In the genomic region with DNA sequence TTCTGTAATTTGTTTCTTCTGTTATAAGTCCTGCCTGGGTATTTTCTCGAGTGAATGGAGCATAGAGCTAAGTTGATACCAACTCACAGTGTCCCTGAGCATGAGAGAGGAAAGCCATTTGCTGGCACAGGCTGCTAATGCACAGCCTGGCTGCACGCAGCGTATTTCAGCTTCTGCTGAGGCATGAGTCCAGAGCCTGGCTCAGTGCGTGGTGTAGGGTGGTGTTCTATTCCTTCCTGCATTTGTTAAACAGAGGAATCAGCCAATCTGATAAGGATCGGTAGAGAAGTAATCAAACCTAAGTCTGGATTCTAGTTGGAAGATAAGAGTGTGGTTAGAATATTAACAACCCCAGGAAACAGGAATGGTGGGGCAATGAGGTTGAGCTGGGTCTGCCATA, we compare ENCODE assay signal across 15 mouse cellular contexts.
"Had no signal": no experiment of that assay in that cellular context is flagged by ENCODE, and none has a peak within 500 bp of the region (broad histone marks: within the 10 kb centered on the region; RNA-seq: fewer than 3 reads in every experiment).

No protein-coding gene starts in this region.

- H3K27ac ChIP-seq: kidney, postnatal 0 days; limb, embryonic 13.5 days; liver, embryonic 14.5 days; macrophage; midbrain, embryonic 12.5 days had no signal

- H3K36me3 ChIP-seq: limb, embryonic 13.5 days; midbrain, embryonic 12.5 days had no signal

- ATAC-seq: midbrain, embryonic 16.5 days had no signal

- H3K4me3 ChIP-seq: limb, embryonic 13.5 days; megakaryocyte, embryonic 14.5 days; midbrain, embryonic 12.5 days had no signal

- H3K4me2 ChIP-seq: limb, embryonic 13.5 days; lung, embryonic 14.5 days; midbrain, embryonic 12.5 days had no signal

- H3K4me1 ChIP-seq: limb, embryonic 13.5 days; megakaryocyte, embryonic 14.5 days had no signal

- DNase-seq: kidney, adult 11 months; kidney, adult 9 months; kidney, postnatal 36 days; left cerebral cortex, postnatal 4 days; lung, embryonic 14.5 days; right cerebral cortex, adult 18-20 months; right cerebral cortex, postnatal 25 days; thymus, postnatal 36 days had no signal

- H3K9ac ChIP-seq: limb, embryonic 13.5 days; liver, embryonic 14.5 days; lung, embryonic 14.5 days; midbrain, embryonic 12.5 days had no signal

- H3K9me3 ChIP-seq: limb, embryonic 13.5 days; megakaryocyte, embryonic 14.5 days; midbrain, embryonic 12.5 days had no signal

- H3K27me3 ChIP-seq: megakaryocyte, embryonic 14.5 days; midbrain, embryonic 12.5 days had no signal
